Mouse (Mus musculus): ENCODE results near the gene Acsf2. TPM values are rescaled to one million over a fixed set of nuclear protein-coding genes. Genes with fewer than 3 reads are reported as not detected.

Gene Acsf2
- polyA plus RNA-seq, 1 experiment from 2014 or later: 1.4 TPM

GRCm38 (mm10) chr11:94563821-94564220 lies 37.9 kb downstream of the Acsf2 start:
- no peak overlapping the region for H3K4me3 ChIP-seq
- H3K4me2 ChIP-seq: peak overlapping the region; percentile 61
- no peak overlapping the region for H3K9ac ChIP-seq
- H3K27me3 ChIP-seq: peaks cover 26% of the 10 kb centered on the region
- 48% methylated on average over 5 of the region's 5 CpGs for WGBS
- H3K36me3 ChIP-seq (ENCODE audit: poor library complexity, severe bottlenecking): no peaks in the 10 kb centered on the region
- H3K9me3 ChIP-seq (replicated peaks): no peaks in the 10 kb centered on the region
- H3K27ac ChIP-seq: no peak overlapping the region
- peaks cover 14% of the 10 kb centered on the region for H3K4me1 ChIP-seq
- no peak for ATAC-seq

- H3K36me3 ChIP-seq (ENCODE audit: poor library complexity, severe bottlenecking): no peaks in the 10 kb centered on the region
- ATAC-seq: no peak
- 94% methylated on average over 5 of the region's 5 CpGs for WGBS
These were observed 38.3 kb downstream of the Acsf2 start for GRCm38 (mm10) chr11:94563383-94563782.

DNA sequence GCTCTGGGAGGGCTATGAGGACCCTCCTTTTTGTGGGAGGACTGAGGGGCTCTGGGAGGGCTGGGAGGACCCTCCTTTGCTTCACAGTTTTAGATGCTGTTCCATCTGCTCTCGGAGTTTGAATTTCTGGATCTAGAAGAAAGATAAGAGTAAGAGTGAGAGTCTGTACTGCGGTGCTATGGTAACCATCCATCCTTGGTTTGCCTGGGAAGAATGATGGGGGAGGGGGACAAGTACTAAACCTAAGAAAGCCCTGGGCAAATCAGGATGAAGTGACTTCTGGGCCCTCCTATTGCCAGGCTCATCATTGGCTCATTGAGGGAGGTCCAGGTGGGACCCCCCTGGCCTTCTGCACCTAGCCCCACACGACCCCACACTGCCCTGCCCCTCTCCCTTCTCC lies 43.4 kb downstream of the Acsf2 start:
- Histone ChIP-seq H3K9me3 (replicated peaks) (no peaks in the 10 kb centered on the region), H3K9ac (no peak overlapping the region), H3K36me3 (ENCODE audit: poor library complexity, severe bottlenecking) (no peaks in the 10 kb centered on the region), H3K4me2 (no peak overlapping the region), H3K27ac (no peak overlapping the region), H3K4me3 (no peak overlapping the region), H3K27me3 (no peaks in the 10 kb centered on the region), H3K4me1 (no peaks in the 10 kb centered on the region)
- WGBS: 77% methylated on average over 3 of the region's 3 CpGs
- no peak for ATAC-seq

More at GRCm38 (mm10) chr11:94563383-94563782, 38.3 kb downstream of the Acsf2 start:
- peaks cover 14% of the 10 kb centered on the region for H3K4me1 ChIP-seq
- no peak overlapping the region for H3K27ac ChIP-seq
- H3K4me2 ChIP-seq: no peak overlapping the region
- no peak overlapping the region for H3K4me3 ChIP-seq
- no peak overlapping the region for H3K9ac ChIP-seq
- H3K9me3 ChIP-seq (replicated peaks): no peaks in the 10 kb centered on the region
- H3K27me3 ChIP-seq: peaks cover 26% of the 10 kb centered on the region

DNA sequence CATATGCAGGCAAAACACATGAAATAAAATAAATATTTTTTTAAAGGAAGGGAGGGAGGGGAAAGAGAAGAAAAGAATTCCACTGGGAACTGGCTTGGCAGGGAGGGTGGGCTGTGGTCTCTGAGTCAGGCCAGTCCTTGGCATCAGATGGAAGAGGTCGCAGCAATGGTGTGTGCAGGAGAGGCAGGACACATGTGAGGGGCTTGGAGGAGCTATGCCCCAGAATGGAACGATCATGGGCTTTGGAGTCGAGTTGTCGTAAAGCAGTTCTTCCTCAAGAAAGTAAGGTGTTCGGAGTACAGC lies 51.3 kb downstream of the Acsf2 start:
- H3K27me3 ChIP-seq: no peaks in the 10 kb centered on the region
- no peaks in the 10 kb centered on the region for H3K9me3 ChIP-seq (replicated peaks)
- H3K36me3 ChIP-seq (ENCODE audit: poor library complexity, severe bottlenecking): no peaks in the 10 kb centered on the region
- no peak for ATAC-seq
- H3K4me3 ChIP-seq: no peak overlapping the region
- WGBS: 92% methylated on average over 5 of the region's 5 CpGs
- H3K4me1 ChIP-seq: peaks cover 9% of the 10 kb centered on the region
- H3K4me2 ChIP-seq: no peak overlapping the region
- H3K27ac ChIP-seq: no peak overlapping the region
- no peak overlapping the region for H3K9ac ChIP-seq

- no peaks in the 10 kb centered on the region for H3K27me3 ChIP-seq
- H3K9me3 ChIP-seq (replicated peaks): no peaks in the 10 kb centered on the region
- WGBS: 85% methylated on average over 10 of the region's 10 CpGs
- peaks cover 9% of the 10 kb centered on the region for H3K4me1 ChIP-seq
- no peaks in the 10 kb centered on the region for H3K36me3 ChIP-seq (ENCODE audit: poor library complexity, severe bottlenecking)
- H3K4me3 ChIP-seq: no peak overlapping the region
- H3K9ac ChIP-seq: no peak overlapping the region
- H3K27ac ChIP-seq: no peak overlapping the region
- H3K4me2 ChIP-seq: no peak overlapping the region
- ATAC-seq: 0 out of 2 replicates have a peak, but pooled peaks have one; percentile 2
These were observed 51.8 kb downstream of the Acsf2 start for GRCm38 (mm10) chr11:94549691-94550441.

- no peaks in the 10 kb centered on the region for H3K36me3 ChIP-seq (ENCODE audit: poor library complexity, severe bottlenecking)
- WGBS: 5% methylated on average over 48 of the region's 49 CpGs
- peak within 1 kb of the TSS; percentile 85 for H3K4me2 ChIP-seq
- H3K4me3 ChIP-seq: peak within 1 kb of the TSS; percentile 64
- H3K4me1 ChIP-seq: peaks cover 16% of the 10 kb centered on the region
- H3K9ac ChIP-seq: peak within 1 kb of the TSS; percentile 71
- H3K9me3 ChIP-seq (replicated peaks): no peaks in the 10 kb centered on the region
- ATAC-seq: peak; percentile 92
- H3K27ac ChIP-seq: peak within 1 kb of the TSS; percentile 82
- no peaks in the 10 kb centered on the region for H3K27me3 ChIP-seq
These were observed 52.6 kb downstream of the Acsf2 start, which contains the start of gene Rsad1 for GRCm38 (mm10) chr11:94548888-94549690. Gene Rsad1, minus strand, starts transcription at chr11:94549255.

- peak overlapping the region; percentile 85 for H3K4me2 ChIP-seq
- ATAC-seq: peak; percentile 19; the same call in 1 of the 2 replicates
- H3K27ac ChIP-seq: peak overlapping the region; percentile 82; the same call in 1 of the 2 replicates
- H3K9ac ChIP-seq: peak overlapping the region; percentile 71
- H3K4me1 ChIP-seq: peaks cover 16% of the 10 kb centered on the region
- peak overlapping the region; percentile 64 for H3K4me3 ChIP-seq
- 16% methylated on average over 24 of the region's 24 CpGs for WGBS
- H3K27me3 ChIP-seq: no peaks in the 10 kb centered on the region
- 0 out of 2 replicates have a peak, but pooled peaks cover 2% of the 10 kb centered on the region for H3K36me3 ChIP-seq (ENCODE audit: poor library complexity, severe bottlenecking)
- H3K9me3 ChIP-seq (replicated peaks): no peaks in the 10 kb centered on the region
These were observed 53.5 kb downstream of the Acsf2 start for GRCm38 (mm10) chr11:94548041-94548784.

- ATAC-seq: no peak
- Histone ChIP-seq H3K27ac (no peak overlapping the region), H3K4me3 (no peak overlapping the region), H3K4me1 (peaks cover 16% of the 10 kb centered on the region), H3K9ac (no peak overlapping the region), H3K4me2 (no peak overlapping the region), H3K36me3 (ENCODE audit: poor library complexity, severe bottlenecking) (0 out of 2 replicates have a peak, but pooled peaks cover 8% of the 10 kb centered on the region), H3K9me3 (replicated peaks) (no peaks in the 10 kb centered on the region), H3K27me3 (no peaks in the 10 kb centered on the region)
- WGBS: 90% methylated on average over 6 of the region's 6 CpGs
These were observed 54.4 kb downstream of the Acsf2 start for GRCm38 (mm10) chr11:94547271-94547670.

DNA sequence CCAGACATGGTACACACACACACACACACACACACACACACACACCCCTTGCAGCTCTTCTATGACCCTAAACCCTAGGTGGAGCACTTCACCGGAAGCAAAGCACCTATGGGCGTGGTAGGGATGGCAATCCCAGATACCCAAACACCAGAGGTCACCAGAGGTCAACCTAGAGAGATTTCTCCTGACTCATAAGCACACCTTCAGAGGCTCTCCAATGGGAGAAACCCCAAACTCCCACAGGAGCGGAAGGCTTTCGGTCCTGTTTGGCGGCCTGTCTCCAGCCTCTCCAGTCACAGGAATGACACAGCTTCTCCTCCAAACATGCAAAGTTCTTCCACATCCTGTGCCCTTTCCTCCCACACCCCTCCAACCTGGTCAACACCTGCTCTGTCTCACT lies 55.3 kb downstream of the Acsf2 start:
- no peak for ATAC-seq
- WGBS: 94% methylated on average over 5 of the region's 5 CpGs

GRCm38 (mm10) chr11:94544422-94544821 lies 57.2 kb downstream of the Acsf2 start:
- peak overlapping the region; percentile 34; the same call in 1 of the 2 replicates for H3K9ac ChIP-seq
- peak overlapping the region; percentile 39 for H3K4me2 ChIP-seq
- WGBS: 49% methylated on average over 18 of the region's 18 CpGs
- ATAC-seq: no peak
- no peaks in the 10 kb centered on the region for H3K27me3 ChIP-seq
- no peaks in the 10 kb centered on the region for H3K9me3 ChIP-seq (replicated peaks)
- 0 out of 2 replicates have a peak, but pooled peaks cover 8% of the 10 kb centered on the region for H3K36me3 ChIP-seq (ENCODE audit: poor library complexity, severe bottlenecking)
- peaks cover 16% of the 10 kb centered on the region for H3K4me1 ChIP-seq
- no peak overlapping the region for H3K4me3 ChIP-seq
- H3K27ac ChIP-seq: no peak overlapping the region

More for the DNA sequence above, 55.3 kb downstream of the Acsf2 start:
- Histone ChIP-seq H3K4me1 (peaks cover 16% of the 10 kb centered on the region), H3K27me3 (no peaks in the 10 kb centered on the region), H3K27ac (no peak overlapping the region), H3K9me3 (replicated peaks) (no peaks in the 10 kb centered on the region), H3K9ac (no peak overlapping the region), H3K36me3 (ENCODE audit: poor library complexity, severe bottlenecking) (0 out of 2 replicates have a peak, but pooled peaks cover 8% of the 10 kb centered on the region), H3K4me3 (no peak overlapping the region), H3K4me2 (no peak overlapping the region)

GRCm38 (mm10) chr11:94543932-94544331 lies 57.7 kb downstream of the Acsf2 start:
- H3K36me3 ChIP-seq (ENCODE audit: poor library complexity, severe bottlenecking): 0 out of 2 replicates have a peak, but pooled peaks cover 8% of the 10 kb centered on the region
- no peak overlapping the region for H3K9ac ChIP-seq
- ATAC-seq: no peak
- no peaks in the 10 kb centered on the region for H3K27me3 ChIP-seq
- H3K4me3 ChIP-seq: no peak overlapping the region
- peak overlapping the region; percentile 39; the same call in 1 of the 2 replicates for H3K4me2 ChIP-seq
- WGBS: 29% methylated on average over 9 of the region's 9 CpGs
- H3K4me1 ChIP-seq: peaks cover 16% of the 10 kb centered on the region
- H3K9me3 ChIP-seq (replicated peaks): no peaks in the 10 kb centered on the region
- H3K27ac ChIP-seq: no peak overlapping the region

All from forebrain, embryonic 13.5 days (tissue).